Mouse (Mus musculus) hindbrain, embryonic 15.5 days (tissue): ENCODE measurements at regions not wholly inside any gene's neighbourhood (a gene's known extent, or its start where the extent isn't known, plus 50 kb on each side); places are given as distances from the start of the nearest gene placed in this dataset.
A peak's percentile ranks its signal among the peaks of the same experiment; 100 is the strongest.

ENCODE experiments used
- ATAC-seq: fragments of 200-750 bp; cut with Nextera tagmentation; 2 replicates; pipeline ENCODE4 v1.8.0; 2017; ENCODE audit warnings: low read depth, moderate number of reproducible peaks, moderate TSS enrichment; ENCODE audit not compliant: low FRiP score
- H3K27ac ChIP-seq: fragments of 300-500 bp; sonication (generic); replicated peaks from 2 replicates; pipeline ENCODE4 v1.5.1; 2015; ENCODE audit warnings: mild to moderate bottlenecking, inconsistent platforms
- H3K27me3 ChIP-seq: fragments of 300-500 bp; sonication (generic); 2 replicates; pipeline ENCODE4 v1.6.1; 2015; ENCODE audit warnings: control low read depth, inconsistent platforms
- H3K36me3 ChIP-seq: fragments of 300-500 bp; sonication (generic); 2 replicates; pipeline ENCODE4 v1.6.1; 2015; ENCODE audit warnings: control low read depth, inconsistent platforms
- H3K4me1 ChIP-seq: fragments of 300-500 bp; sonication (generic); replicated peaks from 2 replicates; pipeline ENCODE4 v1.6.1; 2015; ENCODE audit warnings: control low read depth, inconsistent platforms
- H3K4me2 ChIP-seq: fragments of 300-500 bp; sonication (generic); 2 replicates; pipeline ENCODE4 v1.6.1; 2015; ENCODE audit warnings: moderate library complexity, mild to moderate bottlenecking, inconsistent platforms
- H3K4me3 ChIP-seq: fragments of 300-500 bp; sonication (generic); 2 replicates; pipeline ENCODE4 v1.5.1; 2015; ENCODE audit warnings: mild to moderate bottlenecking, inconsistent platforms
- H3K9ac ChIP-seq: fragments of 300-500 bp; sonication (generic); 2 replicates; pipeline ENCODE4 v1.6.1; 2015; ENCODE audit warnings: inconsistent platforms
- H3K9me3 ChIP-seq: fragments of 300-500 bp; sonication (generic); 2 replicates; pipeline ENCODE4 v1.6.1; 2016; ENCODE audit warnings: control low read depth, inconsistent platforms
- WGBS: fragments of 180-500 bp; shearing (Covaris S2); methylation state at CpG from one replicate; pipeline ENCODE4 v1.1.7; 2015; 5-methylcytosine and 5-hydroxymethylcytosine counted together

DNA sequence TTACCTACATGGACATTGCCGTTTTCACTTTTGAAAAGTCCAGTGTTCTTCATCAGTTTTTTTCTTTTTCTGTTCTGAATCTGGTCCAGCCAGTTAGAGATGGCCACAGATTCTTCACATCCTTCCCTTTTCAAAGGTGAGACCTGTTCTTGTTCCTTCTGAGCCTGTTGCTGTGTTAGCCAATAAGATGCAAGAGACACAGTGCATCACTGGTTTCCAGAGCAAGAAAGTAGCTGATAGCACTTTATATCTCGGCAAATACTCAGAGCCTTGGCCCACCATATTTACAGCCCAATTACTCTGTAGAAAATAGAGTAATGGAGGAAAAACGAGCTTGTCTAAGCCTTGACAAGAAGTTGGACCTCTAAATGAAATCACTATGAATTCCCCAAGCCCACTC, 180.7 kb upstream of the Fbxl17 start:
- Histone ChIP-seq H3K4me3 (no peak overlapping the region), H3K9ac (no peak overlapping the region), H3K27ac (no peak overlapping the region), H3K9me3 (no peaks in the 10 kb centered on the region), H3K27me3 (no peaks in the 10 kb centered on the region), H3K4me2 (no peak overlapping the region), H3K4me1 (no peaks in the 10 kb centered on the region), H3K36me3 (no peaks in the 10 kb centered on the region)
- WGBS: 76% methylated on average over 3 of the region's 3 CpGs
- no peak for ATAC-seq

DNA sequence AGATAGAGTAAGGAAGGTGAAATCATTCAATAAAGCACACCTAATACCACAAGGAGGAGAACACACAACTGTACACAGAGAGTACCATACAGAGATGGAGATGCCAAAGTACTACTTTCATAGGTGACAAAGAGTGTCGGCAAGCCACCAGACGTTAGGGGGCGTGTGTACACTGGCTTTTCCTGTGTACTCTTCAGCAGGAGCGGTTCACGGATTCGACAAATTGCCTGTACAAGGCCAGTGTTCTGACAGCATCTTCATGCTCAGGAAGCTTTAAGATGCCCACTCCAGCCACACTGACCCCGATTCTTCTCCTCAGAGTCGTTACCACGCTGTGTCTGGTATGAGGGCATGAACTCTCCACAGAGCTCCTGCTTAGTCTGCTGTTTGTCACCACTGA, 179.5 kb upstream of the Fer start:
- no peaks in the 10 kb centered on the region; the same call in 1 of the 2 replicates for H3K4me1 ChIP-seq
- H3K9me3 ChIP-seq: no peaks in the 10 kb centered on the region
- WGBS: 77% methylated on average over 9 of the region's 9 CpGs
- no peak overlapping the region for H3K9ac ChIP-seq
- H3K36me3 ChIP-seq: no peaks in the 10 kb centered on the region
- no peak overlapping the region for H3K4me3 ChIP-seq
- H3K27ac ChIP-seq: no peak overlapping the region
- ATAC-seq: no peak
- no peak overlapping the region for H3K4me2 ChIP-seq
- no peaks in the 10 kb centered on the region for H3K27me3 ChIP-seq

DNA sequence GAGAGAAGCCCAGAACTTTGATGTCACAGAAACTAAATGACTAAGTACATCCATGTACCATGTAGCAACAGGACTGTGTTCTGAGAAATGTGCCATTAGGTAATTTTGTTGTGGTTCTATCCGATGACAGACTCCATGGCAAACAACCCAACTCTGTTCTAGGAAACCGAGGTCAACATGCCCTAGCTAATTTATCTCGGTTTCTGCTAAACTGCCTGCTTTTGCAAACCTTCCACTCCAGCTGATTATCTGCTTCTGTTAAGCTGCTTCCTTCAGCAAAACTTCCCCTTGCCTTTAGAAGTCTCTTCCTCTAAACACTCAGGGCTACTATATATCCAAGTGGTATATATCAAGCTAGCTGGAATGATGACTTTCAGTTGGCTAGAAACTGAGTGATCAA, 178.8 kb upstream of the Fer start:
- Histone ChIP-seq H3K36me3 (no peaks in the 10 kb centered on the region), H3K27ac (no peak overlapping the region), H3K4me1 (no peaks in the 10 kb centered on the region; the same call in 1 of the 2 replicates), H3K9me3 (no peaks in the 10 kb centered on the region), H3K4me3 (no peak overlapping the region), H3K9ac (no peak overlapping the region), H3K27me3 (no peaks in the 10 kb centered on the region), H3K4me2 (no peak overlapping the region)
- WGBS: 95% methylated on average over 3 of the region's 3 CpGs
- ATAC-seq: no peak

DNA sequence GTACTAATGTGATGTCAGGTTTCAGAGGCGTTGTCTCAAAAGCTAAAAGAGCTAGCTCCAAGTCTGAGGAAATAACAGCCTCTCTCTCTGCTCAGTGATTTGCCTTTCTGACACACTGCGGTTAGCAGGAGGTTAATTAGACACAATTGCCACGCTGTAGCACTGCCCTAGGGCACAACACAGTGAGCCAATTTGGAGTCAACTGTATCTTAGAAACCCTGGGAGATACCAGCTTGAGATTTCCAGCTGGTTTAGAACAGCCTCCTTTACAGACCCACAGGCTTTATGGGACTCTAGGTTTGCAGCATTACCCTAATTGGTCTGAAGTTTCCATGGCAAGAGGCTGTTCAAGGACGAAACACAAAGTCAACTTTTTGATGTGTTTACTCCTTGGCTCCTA, 176.9 kb upstream of the Fer start:
- Histone ChIP-seq H3K4me1 (no peaks in the 10 kb centered on the region; the same call in 1 of the 2 replicates), H3K36me3 (no peaks in the 10 kb centered on the region), H3K27me3 (no peaks in the 10 kb centered on the region), H3K4me2 (no peak overlapping the region), H3K9me3 (no peaks in the 10 kb centered on the region), H3K27ac (no peak overlapping the region), H3K4me3 (no peak overlapping the region), H3K9ac (no peak overlapping the region)
- peak; percentile 73 for ATAC-seq
- WGBS: 37% methylated on average over 4 of the region's 4 CpGs

DNA sequence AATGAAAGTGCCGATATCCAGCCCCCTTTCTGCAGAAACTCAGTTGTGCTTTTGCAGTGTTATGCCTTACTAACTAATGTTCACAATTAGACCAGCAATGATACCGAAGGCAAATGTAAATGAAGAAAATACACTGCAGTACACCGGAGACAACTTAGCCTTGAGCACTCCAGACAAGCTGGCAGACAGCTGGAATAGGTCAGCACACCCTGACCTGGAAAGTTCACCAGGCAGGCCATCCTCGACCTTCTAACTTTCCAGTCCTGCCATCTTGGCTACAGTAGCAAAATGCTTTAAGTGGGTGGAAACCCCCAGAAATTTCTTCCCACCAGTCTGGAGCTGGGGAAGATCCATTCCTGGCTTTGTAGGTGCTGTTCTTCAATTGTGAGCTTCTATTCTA, 176.5 kb upstream of the Fer start:
- Histone ChIP-seq H3K36me3 (no peaks in the 10 kb centered on the region), H3K4me3 (no peak overlapping the region), H3K4me2 (no peak overlapping the region), H3K4me1 (no peaks in the 10 kb centered on the region; the same call in 1 of the 2 replicates), H3K9ac (no peak overlapping the region), H3K27ac (no peak overlapping the region), H3K9me3 (no peaks in the 10 kb centered on the region), H3K27me3 (no peaks in the 10 kb centered on the region)
- ATAC-seq: no peak
- WGBS: 63% methylated on average over 4 of the region's 4 CpGs

DNA sequence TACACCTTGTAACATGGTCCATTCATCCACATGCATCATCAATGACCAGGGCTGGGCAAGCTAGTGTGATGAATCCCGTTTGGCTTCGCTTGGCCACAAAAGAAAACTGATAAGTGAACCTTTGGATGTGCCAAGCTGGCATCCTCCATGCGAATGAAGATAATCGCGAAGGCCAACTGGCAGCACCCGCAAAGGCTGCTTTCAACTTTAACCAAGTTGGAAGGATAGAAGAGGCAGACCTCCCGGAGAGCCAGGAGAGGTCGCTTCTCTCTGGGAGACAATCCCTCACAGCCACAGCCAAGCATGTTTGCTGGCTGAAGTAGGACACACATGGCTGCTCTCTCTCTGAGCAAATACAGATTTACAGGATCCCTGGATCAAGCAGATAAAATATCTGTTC, 173.6 kb upstream of the Fer start:
- no peak overlapping the region for H3K27ac ChIP-seq
- no peak overlapping the region for H3K4me3 ChIP-seq
- no peaks in the 10 kb centered on the region for H3K9me3 ChIP-seq
- H3K9ac ChIP-seq: no peak overlapping the region
- H3K36me3 ChIP-seq: no peaks in the 10 kb centered on the region
- ATAC-seq: no peak
- H3K4me1 ChIP-seq: no peaks in the 10 kb centered on the region; the same call in 1 of the 2 replicates
- 84% methylated on average over 8 of the region's 8 CpGs for WGBS
- no peaks in the 10 kb centered on the region for H3K27me3 ChIP-seq
- no peak overlapping the region for H3K4me2 ChIP-seq

DNA sequence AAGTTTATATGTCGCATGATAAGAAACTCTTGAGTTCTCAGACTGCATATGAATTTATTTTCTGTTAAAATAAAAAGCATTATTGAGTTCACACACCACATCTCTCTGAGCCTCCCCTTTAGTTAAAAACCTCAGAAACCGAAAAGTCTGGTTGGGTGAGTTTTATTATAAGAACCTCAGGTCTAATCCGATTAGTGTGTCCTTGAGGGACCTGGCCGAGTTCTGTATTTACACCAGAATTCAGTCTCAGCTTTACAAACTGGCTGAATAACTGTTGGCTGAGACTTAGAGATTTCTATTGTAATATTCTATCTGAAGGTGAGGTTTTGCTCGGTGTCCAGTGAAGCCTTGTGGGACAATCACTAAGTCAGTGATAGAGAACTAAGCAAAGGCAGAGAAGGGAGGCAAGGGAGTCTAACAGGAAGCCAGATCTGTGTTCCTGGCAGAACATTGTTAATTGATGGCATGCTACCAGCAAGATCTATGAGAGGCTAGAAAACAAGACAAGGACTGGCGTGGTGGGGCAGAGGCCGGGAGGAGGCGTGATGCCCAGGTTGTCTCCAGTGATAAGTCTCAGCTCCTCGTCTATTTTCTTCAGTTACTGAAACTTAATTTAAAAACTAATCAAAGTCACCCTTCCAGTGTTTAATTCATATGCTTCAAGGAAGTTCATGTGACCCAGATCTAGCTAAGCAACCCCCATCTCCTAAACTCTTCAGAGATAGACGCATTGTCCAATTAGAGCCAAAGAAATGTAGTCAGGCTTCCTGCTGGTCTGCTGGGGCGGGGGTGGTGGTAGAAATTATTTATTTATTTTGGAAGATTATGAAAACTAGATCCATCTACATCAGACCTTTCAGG, 171.8 kb upstream of the Fer start:
- H3K27ac ChIP-seq: no peak overlapping the region
- no peaks in the 10 kb centered on the region for H3K4me1 ChIP-seq
- no peaks in the 10 kb centered on the region for H3K36me3 ChIP-seq
- no peak overlapping the region for H3K4me2 ChIP-seq
- no peak for ATAC-seq
- WGBS: 85% methylated on average over 11 of the region's 11 CpGs
- H3K27me3 ChIP-seq: no peaks in the 10 kb centered on the region
- no peaks in the 10 kb centered on the region for H3K9me3 ChIP-seq
- no peak overlapping the region for H3K9ac ChIP-seq
- H3K4me3 ChIP-seq: no peak overlapping the region

DNA sequence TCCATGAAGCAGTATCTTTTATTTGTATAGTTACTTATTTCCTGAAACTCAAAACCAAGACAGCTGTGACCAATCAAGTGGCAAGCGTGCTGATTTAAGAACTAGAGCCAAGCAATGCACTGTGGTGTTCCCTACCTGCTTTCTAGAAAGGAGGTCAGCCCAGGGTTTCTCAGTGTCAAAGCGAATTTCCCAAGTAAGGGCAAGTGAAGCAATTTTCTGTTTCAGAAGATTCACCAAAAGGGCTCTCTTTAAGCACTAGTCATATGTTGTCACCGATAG, 171.2 kb upstream of the Fer start:
- Histone ChIP-seq H3K4me2 (no peak overlapping the region), H3K9me3 (no peaks in the 10 kb centered on the region), H3K9ac (no peak overlapping the region), H3K4me1 (no peaks in the 10 kb centered on the region), H3K4me3 (no peak overlapping the region), H3K27ac (no peak overlapping the region), H3K27me3 (no peaks in the 10 kb centered on the region), H3K36me3 (no peaks in the 10 kb centered on the region)
- WGBS: 73% methylated on average over 3 of the region's 3 CpGs
- no peak for ATAC-seq

DNA sequence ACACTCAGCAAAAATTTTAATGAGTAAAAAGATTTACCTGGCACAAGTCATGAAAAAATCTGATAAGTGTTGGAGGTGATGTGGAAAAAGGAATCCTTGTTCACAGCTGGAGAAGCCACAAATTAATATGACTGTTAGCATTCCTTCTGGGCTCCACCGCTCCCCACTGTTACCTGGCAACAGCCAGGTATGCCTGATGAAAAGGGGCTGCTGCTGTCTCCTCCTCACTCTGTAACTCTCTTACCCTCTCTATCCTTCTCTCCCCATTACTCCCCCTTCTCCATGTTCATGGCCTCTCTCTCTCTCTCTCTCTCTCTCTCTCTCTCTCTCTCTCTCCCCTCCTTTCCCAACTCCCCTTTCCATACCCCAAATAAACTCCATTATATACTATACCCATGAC, 169.6 kb upstream of the Fer start:
- no peak for ATAC-seq
- no peak overlapping the region for H3K9ac ChIP-seq
- 33% methylated on average over 1 of the region's 1 CpGs for WGBS
- no peak overlapping the region for H3K27ac ChIP-seq
- no peaks in the 10 kb centered on the region for H3K9me3 ChIP-seq
- no peak overlapping the region for H3K4me3 ChIP-seq
- no peaks in the 10 kb centered on the region for H3K36me3 ChIP-seq
- H3K4me2 ChIP-seq: no peak overlapping the region
- H3K27me3 ChIP-seq: no peaks in the 10 kb centered on the region
- H3K4me1 ChIP-seq: no peaks in the 10 kb centered on the region

DNA sequence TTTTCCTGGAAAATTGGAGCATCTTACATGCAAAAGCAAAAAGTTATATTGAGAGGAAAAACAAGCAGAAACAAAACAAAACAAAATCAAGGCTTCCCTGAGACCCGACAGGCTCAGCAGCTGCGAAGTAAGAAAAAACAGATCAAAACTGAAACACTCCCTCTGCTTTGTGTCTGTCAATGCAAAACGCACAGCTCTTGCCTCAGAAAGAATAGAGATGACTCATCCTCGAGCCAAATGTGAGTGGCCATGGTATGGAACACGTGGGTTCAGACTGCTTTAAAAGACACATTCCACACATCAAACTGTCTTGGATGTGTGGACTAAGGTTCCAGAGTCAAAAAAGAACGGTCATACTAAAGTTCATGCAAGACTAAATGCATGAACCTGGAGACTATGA, 163.3 kb upstream of the Fer start:
- H3K27me3 ChIP-seq: no peaks in the 10 kb centered on the region
- no peaks in the 10 kb centered on the region for H3K4me1 ChIP-seq
- 91% methylated on average over 6 of the region's 6 CpGs for WGBS
- no peak overlapping the region for H3K27ac ChIP-seq
- no peak for ATAC-seq
- no peak overlapping the region for H3K4me3 ChIP-seq
- no peaks in the 10 kb centered on the region for H3K36me3 ChIP-seq
- no peak overlapping the region for H3K4me2 ChIP-seq
- no peak overlapping the region for H3K9ac ChIP-seq
- H3K9me3 ChIP-seq: no peaks in the 10 kb centered on the region

DNA sequence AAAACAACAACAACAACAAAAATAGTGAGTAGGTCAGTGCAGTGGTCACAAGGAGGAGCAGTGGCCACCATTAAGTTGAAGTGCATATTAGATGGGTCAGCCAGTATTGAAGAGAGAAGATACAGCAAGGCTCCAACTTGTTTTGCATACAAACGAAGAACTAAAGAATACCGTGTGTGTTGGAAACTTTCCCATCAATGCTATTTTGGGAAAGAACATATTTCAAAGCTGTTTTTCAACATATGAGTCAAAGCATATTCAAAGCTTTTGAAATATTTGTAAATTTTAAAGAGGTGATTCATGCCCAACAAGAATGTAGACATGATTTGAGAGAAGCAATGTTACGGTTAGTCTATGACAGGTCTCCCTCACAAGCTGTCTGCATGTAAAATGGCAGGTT, 157.9 kb upstream of the Fer start:
- no peak overlapping the region for H3K27ac ChIP-seq
- no peak overlapping the region for H3K4me2 ChIP-seq
- no peaks in the 10 kb centered on the region for H3K27me3 ChIP-seq
- 94% methylated on average over 3 of the region's 3 CpGs for WGBS
- no peak for ATAC-seq
- no peaks in the 10 kb centered on the region for H3K36me3 ChIP-seq
- no peaks in the 10 kb centered on the region for H3K9me3 ChIP-seq
- no peak overlapping the region for H3K4me3 ChIP-seq
- H3K9ac ChIP-seq: no peak overlapping the region
- H3K4me1 ChIP-seq: no peaks in the 10 kb centered on the region

DNA sequence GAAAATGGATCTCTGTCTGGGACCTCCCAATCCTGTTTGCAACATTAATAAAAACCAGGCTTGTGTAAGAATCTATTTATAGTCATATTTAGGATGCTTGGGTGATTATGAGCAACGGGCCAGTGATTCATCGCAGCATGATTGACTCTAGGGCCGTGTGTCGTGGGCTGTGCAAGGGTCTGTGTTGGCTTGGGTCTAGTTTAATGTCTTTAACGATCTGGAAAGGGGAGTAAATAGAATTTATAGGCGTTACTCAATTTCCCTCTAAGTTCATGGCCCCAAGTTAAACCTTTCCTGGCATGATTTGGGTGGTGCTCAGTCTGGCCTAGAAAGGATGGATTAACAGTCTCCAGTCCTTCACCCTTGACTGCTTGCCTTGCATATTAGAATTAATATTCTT, 149.9 kb upstream of the Fer start:
- ATAC-seq: no peak
- no peak overlapping the region for H3K4me2 ChIP-seq
- H3K9ac ChIP-seq: no peak overlapping the region
- no peaks in the 10 kb centered on the region for H3K36me3 ChIP-seq
- H3K27me3 ChIP-seq: no peaks in the 10 kb centered on the region
- peaks cover 5% of the 10 kb centered on the region; the same call in 1 of the 2 replicates for H3K4me1 ChIP-seq
- no peaks in the 10 kb centered on the region for H3K9me3 ChIP-seq
- no peak overlapping the region for H3K27ac ChIP-seq
- no peak overlapping the region for H3K4me3 ChIP-seq
- 66% methylated on average over 6 of the region's 6 CpGs for WGBS

DNA sequence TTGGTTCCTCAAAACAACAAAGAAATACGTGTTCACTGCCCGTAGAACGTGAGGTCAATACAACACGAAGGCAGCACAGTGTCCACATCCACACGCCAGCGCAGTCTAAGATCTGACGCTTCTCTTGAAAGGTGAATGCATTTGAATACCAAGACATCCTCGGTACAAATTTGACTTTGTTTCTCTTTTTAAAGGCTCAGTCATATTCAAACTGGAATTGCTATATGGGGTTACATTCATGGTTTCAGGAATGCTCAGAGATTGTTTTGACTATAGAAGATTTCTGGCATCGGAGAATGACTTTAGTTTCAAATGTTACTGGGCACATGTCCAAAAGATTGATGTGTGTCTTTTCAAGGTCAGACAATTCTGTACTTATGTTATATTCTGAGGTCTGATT, 147.2 kb upstream of the Fer start:
- peaks cover 14% of the 10 kb centered on the region for H3K4me1 ChIP-seq
- H3K4me3 ChIP-seq: no peak overlapping the region
- no peak for ATAC-seq
- no peak overlapping the region for H3K9ac ChIP-seq
- no peaks in the 10 kb centered on the region for H3K27me3 ChIP-seq
- H3K36me3 ChIP-seq: no peaks in the 10 kb centered on the region
- H3K4me2 ChIP-seq: no peak overlapping the region
- no peaks in the 10 kb centered on the region for H3K9me3 ChIP-seq
- H3K27ac ChIP-seq: no peak overlapping the region
- WGBS: 87% methylated on average over 9 of the region's 9 CpGs
